Mouse (Mus musculus): ENCODE data around the gene Nfatc2ip. TPM values are rescaled to one million over a fixed set of nuclear protein-coding genes. Genes with fewer than 3 reads are reported as not detected.

The Nfatc2ip gene
- polyA plus RNA-seq, 2 experiments, result 3.0 to 7.1 TPM

DNA sequence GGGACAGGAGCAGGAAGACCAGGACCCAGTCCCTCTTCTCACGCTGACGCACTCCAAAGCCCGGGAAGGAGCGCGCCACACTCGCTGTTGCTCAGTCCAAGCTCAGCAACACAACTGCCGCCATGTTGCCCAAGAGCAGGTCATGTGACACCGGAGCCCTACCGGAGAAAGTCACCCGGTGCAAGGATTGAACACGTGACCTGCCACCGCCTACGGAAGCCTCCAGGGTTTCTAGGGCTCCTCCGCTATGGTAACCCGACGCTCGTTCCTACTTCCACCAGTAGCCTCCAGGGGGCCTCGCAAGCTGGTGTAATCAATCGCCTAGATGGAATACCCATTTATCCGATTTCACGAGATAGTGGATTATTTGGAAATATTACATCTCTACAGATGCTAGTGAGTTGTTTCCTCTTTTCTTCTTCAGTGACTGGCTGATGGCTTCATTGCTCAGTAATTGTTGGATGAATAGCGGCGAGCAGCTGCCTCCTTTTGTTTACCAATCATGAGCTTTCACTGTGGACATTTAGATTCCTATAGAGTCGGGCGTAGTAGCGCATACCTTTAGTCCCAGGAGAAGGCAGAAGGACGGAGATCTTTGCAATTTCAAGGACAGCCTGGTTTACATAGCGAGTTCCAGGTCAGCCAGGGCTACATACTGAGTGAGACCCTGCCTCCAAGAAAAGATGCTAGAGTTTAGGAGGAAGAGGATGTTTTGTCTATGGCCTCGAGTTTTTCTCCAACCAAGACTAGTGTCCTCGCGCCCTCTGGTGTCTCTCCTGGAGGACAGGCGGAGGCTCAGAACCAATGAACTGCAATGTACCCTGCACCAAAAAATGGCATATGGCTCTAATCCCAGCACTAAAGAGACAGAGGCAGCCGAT, 19.0 kb downstream of the Nfatc2ip start, which contains the start of gene Spns1:
Spns1 (minus strand) TSS at position 173 of the 881 bp plus-strand sequence.
- no peaks in the 10 kb centered on the region; the same call in 1 of the 2 replicates for H3K27me3 ChIP-seq (ENCODE audit: control insufficient read depth, insufficient read depth, low read length)
- no peak; the same call in 1 of the 2 replicates for TF ChIP-seq EP300 (IDR thresholded peaks at IDR 0.05; ENCODE audit: low read depth)
- TF ChIP-seq CTCF (IDR thresholded peaks at IDR 0.05; ENCODE audit: low read depth), result peak; percentile 90
- peak within 1 kb of the TSS; percentile 96 for H3K4me2 ChIP-seq (ENCODE audit: low read depth)
- peak within 1 kb of the TSS; percentile 19 for H3K27ac ChIP-seq
- H3K4me1 ChIP-seq (replicated peaks; ENCODE audit: control insufficient read depth in 2 of 2, insufficient read depth in 2 of 2, low read length in 1 of 2), result peaks cover 4 to 12% of the 10 kb centered on the region in 2 experiments
- peak; percentile 96 for ATAC-seq (ENCODE audit: insufficient read depth)
- 0% methylated on average over 33 of the region's 33 CpGs for WGBS (ENCODE audit: insufficient replicate concordance)
- peak within 1 kb of the TSS; percentile 84 to 89 for H3K4me3 ChIP-seq (ENCODE audit: insufficient read depth in 1 of 2, low read depth in 2 of 2, low read length in 2 of 2)
- H3K36me3 ChIP-seq (replicated peaks; ENCODE audit: control insufficient read depth, insufficient read depth, low read depth), result peaks cover under 1% of the 10 kb centered on the region
- peak within 1 kb of the TSS; percentile 76 for H3K9ac ChIP-seq (replicated peaks)
- peak; percentile 95 for DNase-seq (ENCODE audit: low read depth in 3 of 3, low spot score in 3 of 3)
- H3K9me3 ChIP-seq (ENCODE audit: control insufficient read depth, low read length), result no peaks in the 10 kb centered on the region

DNA sequence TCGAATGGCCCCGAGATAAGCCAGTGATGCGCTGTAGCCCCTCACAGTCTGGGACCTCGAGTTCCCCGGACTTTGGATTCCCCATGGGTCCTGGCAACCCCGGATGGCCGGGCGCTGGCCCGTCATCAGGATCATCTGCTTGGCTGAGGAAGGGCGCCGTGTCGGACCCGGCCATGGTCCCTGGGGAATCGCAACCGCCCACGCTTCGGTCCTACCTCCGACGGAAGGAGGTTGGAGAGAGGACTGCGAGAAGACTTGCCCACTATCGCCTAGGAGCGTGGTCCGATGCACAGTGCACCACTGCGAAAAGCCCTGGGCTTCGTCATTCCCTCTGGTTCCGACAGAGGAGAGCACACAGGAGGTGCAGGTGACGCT, 19.6 kb downstream of the Nfatc2ip start:
- H3K27me3 ChIP-seq (ENCODE audit: control insufficient read depth, insufficient read depth, low read length), result no peaks in the 10 kb centered on the region; the same call in 1 of the 2 replicates
- H3K36me3 ChIP-seq (replicated peaks; ENCODE audit: control insufficient read depth, insufficient read depth, low read depth), result peaks cover 4% of the 10 kb centered on the region
- peak overlapping the region; percentile 84 to 89 for H3K4me3 ChIP-seq (ENCODE audit: insufficient read depth in 1 of 2, low read depth in 2 of 2, low read length in 2 of 2)
- ATAC-seq (ENCODE audit: insufficient read depth), result peak; percentile 58
- H3K4me1 ChIP-seq (replicated peaks; ENCODE audit: control insufficient read depth in 2 of 2, insufficient read depth in 2 of 2, low read length in 1 of 2), result peaks cover 4 to 12% of the 10 kb centered on the region in 2 experiments
- no peak for TF ChIP-seq CTCF (IDR thresholded peaks at IDR 0.05; ENCODE audit: low read depth)
- TF ChIP-seq EP300 (IDR thresholded peaks at IDR 0.05; ENCODE audit: low read depth), result no peak
- no peaks in the 10 kb centered on the region for H3K9me3 ChIP-seq (ENCODE audit: control insufficient read depth, low read length)
- H3K9ac ChIP-seq (replicated peaks), result peak overlapping the region; percentile 76
- WGBS (ENCODE audit: insufficient replicate concordance), result 1% methylated on average over 27 of the region's 27 CpGs
- peak overlapping the region; percentile 96 for H3K4me2 ChIP-seq (ENCODE audit: low read depth)
- H3K27ac ChIP-seq, result peak overlapping the region; percentile 19; the same call in 1 of the 2 replicates
- DNase-seq (ENCODE audit: low read depth in 3 of 3, low spot score in 3 of 3), result no peak

DNA sequence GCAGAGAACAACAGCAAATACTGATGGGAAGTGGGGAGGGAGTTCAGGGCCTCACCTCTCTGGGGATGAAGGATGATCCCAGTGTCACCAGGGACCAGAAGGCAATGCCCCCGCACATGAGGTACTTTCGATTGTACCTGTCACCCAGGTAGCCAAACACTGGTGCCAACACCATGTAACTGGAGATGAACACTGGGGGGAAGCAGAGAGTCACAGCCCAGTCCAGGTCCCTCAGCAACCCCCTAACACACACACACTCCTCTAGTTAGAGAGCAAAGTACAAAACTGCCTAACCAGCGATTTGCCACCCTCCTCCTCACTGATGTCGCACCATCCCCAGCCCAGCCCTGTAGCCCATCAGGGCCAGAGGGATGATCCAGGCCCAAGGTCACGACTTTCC, 21.5 kb downstream of the Nfatc2ip start:
- no peaks in the 10 kb centered on the region for H3K9me3 ChIP-seq (ENCODE audit: control insufficient read depth, low read length)
- ATAC-seq (ENCODE audit: insufficient read depth), result no peak
- no peak for DNase-seq (ENCODE audit: low read depth in 3 of 3, low spot score in 3 of 3)
- no peak for TF ChIP-seq EP300 (IDR thresholded peaks at IDR 0.05; ENCODE audit: low read depth)
- TF ChIP-seq CTCF (IDR thresholded peaks at IDR 0.05; ENCODE audit: low read depth), result peak; percentile 45; the same call in 1 of the 2 replicates
- no peaks in the 10 kb centered on the region; the same call in 1 of the 2 replicates for H3K27me3 ChIP-seq (ENCODE audit: control insufficient read depth, insufficient read depth, low read length)
- no peak overlapping the region for H3K4me3 ChIP-seq (ENCODE audit: insufficient read depth in 1 of 2, low read depth in 2 of 2, low read length in 2 of 2)
- no peak overlapping the region for H3K27ac ChIP-seq
- no peak overlapping the region for H3K4me2 ChIP-seq (ENCODE audit: low read depth)
- H3K4me1 ChIP-seq (replicated peaks; ENCODE audit: control insufficient read depth in 2 of 2, insufficient read depth in 2 of 2, low read length in 1 of 2), result peaks cover 4 to 12% of the 10 kb centered on the region in 2 experiments
- no peak overlapping the region for H3K9ac ChIP-seq (replicated peaks)
- 64% methylated on average over 5 of the region's 5 CpGs for WGBS (ENCODE audit: insufficient replicate concordance)
- peaks cover 4% of the 10 kb centered on the region for H3K36me3 ChIP-seq (replicated peaks; ENCODE audit: control insufficient read depth, insufficient read depth, low read depth)

DNA sequence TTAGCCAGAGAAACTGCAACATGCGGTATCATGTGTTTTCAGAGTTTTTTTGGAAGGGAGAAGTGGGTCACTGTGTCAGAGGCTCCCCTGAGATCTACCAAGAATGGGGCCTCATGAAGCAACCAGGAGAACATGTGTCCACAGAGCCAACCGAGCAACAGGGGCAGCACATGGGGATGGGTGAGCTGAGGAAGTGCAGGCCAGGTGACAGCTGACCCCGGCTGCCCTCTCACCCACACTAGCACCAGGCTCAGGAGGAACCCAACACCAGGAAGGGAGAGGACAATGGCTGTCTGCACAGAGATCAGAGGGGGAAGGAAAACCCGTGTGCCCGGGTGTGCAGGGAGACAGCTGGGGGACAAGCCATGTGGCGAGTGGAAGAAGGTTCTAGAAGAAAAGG, 22.0 kb downstream of the Nfatc2ip start:
- Histone ChIP-seq H3K27ac (no peak overlapping the region), H3K4me1 (replicated peaks; ENCODE audit: control insufficient read depth in 2 of 2, insufficient read depth in 2 of 2, low read length in 1 of 2) (peaks cover 4 to 12% of the 10 kb centered on the region in 2 experiments), H3K4me2 (ENCODE audit: low read depth) (no peak overlapping the region), H3K36me3 (replicated peaks; ENCODE audit: control insufficient read depth, insufficient read depth, low read depth) (peaks cover 4% of the 10 kb centered on the region), H3K27me3 (ENCODE audit: control insufficient read depth, insufficient read depth, low read length) (no peaks in the 10 kb centered on the region), H3K4me3 (ENCODE audit: insufficient read depth in 1 of 2, low read depth in 2 of 2, low read length in 2 of 2) (no peak overlapping the region), H3K9me3 (ENCODE audit: control insufficient read depth, low read length) (no peaks in the 10 kb centered on the region), H3K9ac (replicated peaks) (no peak overlapping the region)
- DNase-seq (ENCODE audit: low read depth in 3 of 3, low spot score in 3 of 3) (no peak), ATAC-seq (ENCODE audit: insufficient read depth) (no peak)
- TF ChIP-seq EP300 (IDR thresholded peaks at IDR 0.05; ENCODE audit: low read depth) (no peak), CTCF (IDR thresholded peaks at IDR 0.05; ENCODE audit: low read depth) (no peak)
- 58% methylated on average over 6 of the region's 6 CpGs for WGBS (ENCODE audit: insufficient replicate concordance)

DNA sequence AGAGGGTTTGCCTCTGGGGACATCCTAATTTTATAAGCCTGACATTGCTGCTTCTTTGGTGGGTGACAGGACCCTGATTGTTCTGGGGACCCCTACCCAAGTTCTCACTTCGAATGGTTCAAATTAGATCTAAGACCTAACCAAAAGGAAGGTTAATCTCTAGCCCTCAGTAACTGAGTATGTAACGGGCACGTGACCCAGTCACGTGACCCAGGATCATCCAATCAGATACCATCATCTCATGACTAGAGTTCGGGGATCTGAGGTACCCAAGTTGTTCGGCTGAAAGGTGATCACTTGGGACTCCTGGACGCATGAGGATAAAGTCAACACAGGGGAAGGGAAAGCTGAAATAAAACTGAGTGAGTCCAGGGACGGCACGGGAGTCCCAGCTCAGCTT, 23.5 kb downstream of the Nfatc2ip start:
- DNase-seq (ENCODE audit: low read depth in 3 of 3, low spot score in 3 of 3), result no peak
- Histone ChIP-seq H3K9me3 (ENCODE audit: control insufficient read depth, low read length) (no peaks in the 10 kb centered on the region), H3K27ac (no peak overlapping the region), H3K36me3 (replicated peaks; ENCODE audit: control insufficient read depth, insufficient read depth, low read depth) (peaks cover 4% of the 10 kb centered on the region), H3K27me3 (ENCODE audit: control insufficient read depth, insufficient read depth, low read length) (no peaks in the 10 kb centered on the region), H3K4me1 (replicated peaks; ENCODE audit: control insufficient read depth in 2 of 2, insufficient read depth in 2 of 2, low read length in 1 of 2) (peaks cover 4 to 8% of the 10 kb centered on the region in 2 experiments), H3K4me3 (ENCODE audit: insufficient read depth in 1 of 2, low read depth in 2 of 2, low read length in 2 of 2) (no peak overlapping the region), H3K9ac (replicated peaks) (no peak overlapping the region), H3K4me2 (ENCODE audit: low read depth) (no peak overlapping the region)
- WGBS (ENCODE audit: insufficient replicate concordance), result 78% methylated on average over 9 of the region's 9 CpGs
- no peak for TF ChIP-seq CTCF (IDR thresholded peaks at IDR 0.05; ENCODE audit: low read depth)
- TF ChIP-seq EP300 (IDR thresholded peaks at IDR 0.05; ENCODE audit: low read depth), result no peak
- no peak for ATAC-seq (ENCODE audit: insufficient read depth)

Data from liver, embryonic 14.5 days (tissue).